Mouse (Mus musculus) right cerebral cortex, postnatal 10 days (tissue): Measurements from ENCODE around the gene Pts.

ENCODE experiments used
- DNase-seq, 2 experiments: peaks; one replicate each; pipeline ENCODE4 v3.0.0; 2021; ENCODE audit warnings: low spot score in 2 of 2

Pts gene

DNA sequence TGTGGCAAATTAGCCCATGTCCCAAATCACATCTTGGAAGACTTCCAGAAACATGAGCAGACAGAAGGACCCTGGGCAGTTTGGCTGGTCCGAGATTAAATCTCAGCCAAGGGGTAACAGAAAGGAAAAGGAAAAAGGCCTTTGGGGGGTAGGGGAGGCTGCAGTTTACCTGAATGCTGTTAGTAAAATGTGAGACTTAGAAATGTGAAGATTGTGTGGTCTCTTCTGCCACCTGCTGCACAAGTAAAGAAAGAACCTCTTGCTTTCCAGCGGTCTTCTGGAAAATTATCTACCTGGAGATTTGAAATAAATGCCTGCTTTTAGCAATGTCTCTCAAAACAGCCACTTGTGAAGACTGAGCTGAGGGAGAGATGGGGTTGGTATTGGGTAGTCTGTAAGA, 2.4 kb upstream of the Pts start:
- DNase-seq, result peak; percentile 54 to 63

DNA sequence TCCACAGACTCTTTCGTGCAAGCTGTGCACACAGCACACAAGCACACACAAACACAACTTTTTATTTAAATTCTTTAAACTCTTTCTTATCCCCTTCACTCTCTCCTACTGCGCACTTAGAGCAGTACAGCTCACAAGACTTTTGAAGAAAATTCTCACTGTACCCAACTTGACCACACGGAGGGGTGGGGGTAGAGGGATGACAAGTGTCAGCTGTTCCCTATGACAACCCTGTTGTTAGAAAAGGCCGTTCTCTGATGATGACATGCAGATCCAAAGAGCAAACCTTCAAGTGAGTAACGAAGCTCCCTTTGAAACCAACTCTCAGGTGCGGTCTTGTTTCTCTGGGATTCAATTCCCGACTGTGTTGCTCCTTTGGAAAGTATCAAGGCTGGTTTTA, 664 bp downstream of the Pts start:
- no peak for DNase-seq

DNA sequence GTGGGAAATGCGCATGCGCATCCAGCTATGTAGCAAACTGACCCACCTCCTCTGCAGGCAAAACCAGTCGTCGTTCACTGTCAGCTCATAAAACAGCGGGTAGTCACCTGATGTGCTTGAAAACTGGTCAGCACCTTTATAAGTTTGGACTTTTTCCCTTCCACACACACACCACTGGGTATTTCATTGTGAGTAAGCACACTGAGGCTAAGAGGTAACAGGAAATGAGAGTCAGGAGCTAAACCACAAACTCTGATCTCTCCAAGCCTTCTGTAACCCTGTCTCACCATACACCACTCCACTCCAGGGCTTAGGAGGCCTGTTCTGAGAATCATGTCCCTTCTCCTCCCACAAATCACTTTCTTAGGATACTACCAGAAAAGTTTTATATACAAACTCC, 2.9 kb downstream of the Pts start:
- no peak for DNase-seq

DNA sequence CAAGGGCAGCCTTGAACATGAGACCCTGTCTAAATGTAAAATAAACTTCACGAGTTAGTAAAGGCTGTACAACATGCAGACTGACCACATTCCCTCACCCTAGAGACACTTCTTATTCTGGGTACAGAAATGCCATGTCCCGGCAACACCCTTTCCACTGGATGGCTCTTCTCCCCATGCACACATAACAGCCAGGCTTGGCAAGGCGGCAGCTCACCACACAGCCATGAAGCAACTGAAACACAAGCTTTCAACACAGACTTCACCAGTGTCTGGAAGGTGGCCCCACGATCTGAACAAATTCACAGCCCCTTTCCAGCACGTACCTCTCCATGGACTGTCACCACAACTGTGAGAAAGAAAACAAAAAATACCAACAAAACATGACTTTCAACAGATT, 3.6 kb downstream of the Pts start:
- no peak for DNase-seq

DNA sequence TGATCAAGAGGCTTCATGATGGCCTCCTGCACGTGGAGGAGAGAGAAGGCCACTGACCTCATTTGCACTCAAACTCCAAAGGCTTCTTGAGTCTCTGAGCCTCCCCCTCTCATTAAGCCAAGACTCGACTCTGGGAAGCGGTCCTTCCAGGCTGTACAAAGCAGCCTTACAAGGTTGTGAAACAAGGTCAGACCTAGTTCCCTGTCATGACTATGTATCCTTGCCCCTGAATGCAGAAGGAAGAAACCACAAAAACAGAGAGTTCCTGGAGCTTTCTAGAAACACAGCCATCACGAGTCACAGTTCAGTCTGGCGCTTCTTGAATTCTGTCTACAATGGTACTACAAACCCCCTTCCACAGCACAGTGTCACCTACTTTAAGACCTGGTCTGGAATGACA, 6.0 kb downstream of the Pts start:
- no peak for DNase-seq

DNA sequence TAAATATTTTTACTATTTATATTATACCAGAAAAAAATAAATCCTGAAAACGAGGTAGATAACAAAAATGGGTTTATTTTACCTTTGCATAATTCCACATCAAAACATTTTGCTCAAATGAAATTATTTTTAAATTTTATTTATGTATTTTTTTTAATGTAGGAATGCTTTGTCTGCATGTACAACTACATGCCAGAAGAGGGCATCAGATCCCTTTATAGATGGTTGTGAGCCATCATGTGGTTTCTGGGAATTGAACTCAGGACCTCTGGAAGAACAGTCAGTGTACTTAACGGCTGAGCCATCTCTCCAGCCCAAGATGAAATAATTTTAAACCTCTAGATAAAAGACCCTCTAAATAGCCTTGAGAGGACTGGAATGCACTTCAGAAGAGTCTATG, 7.0 kb downstream of the Pts start:
- DNase-seq, result peak in 1 of 2 experiments; percentile 3

DNA sequence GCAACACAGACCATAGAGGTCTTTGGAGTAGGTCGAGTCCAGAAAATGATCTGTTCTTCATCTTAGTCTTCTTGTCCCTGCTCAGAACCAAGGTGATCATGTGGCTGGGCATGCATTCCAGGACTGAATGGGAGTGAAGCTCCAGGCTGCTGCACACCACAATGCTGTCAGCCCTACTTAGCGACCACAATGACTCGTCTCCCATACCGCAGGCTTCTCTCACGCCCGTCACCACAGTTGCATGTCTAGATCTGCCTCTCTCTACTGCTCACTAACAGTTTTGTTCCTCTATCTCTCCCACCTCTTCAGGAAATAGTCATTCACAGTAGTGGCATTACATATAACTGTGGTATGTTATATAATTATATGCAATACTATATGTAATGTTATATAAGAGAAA, 7.8 kb downstream of the Pts start:
- DNase-seq, result peak in 1 of 2 experiments; percentile 12

DNA sequence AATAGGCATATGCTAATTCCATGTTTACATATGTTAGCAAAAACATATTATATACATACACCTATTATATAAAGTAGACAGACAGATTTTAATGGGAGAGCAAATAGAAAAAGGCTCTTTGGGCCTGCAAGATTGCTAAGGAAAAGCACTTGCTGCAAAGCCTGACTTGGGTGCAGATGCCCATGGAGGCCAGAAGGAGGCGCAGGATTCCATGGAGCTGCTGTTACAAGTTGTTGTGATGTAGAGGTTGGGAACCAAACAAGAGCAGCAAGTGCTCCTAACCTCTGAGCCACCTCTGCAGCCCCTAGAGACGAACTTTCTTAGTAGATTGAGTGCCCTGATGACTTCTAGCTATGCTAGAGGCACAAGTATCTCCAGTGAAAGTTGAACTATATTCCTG, 9.7 kb downstream of the Pts start:
- peak in 1 of 2 experiments; percentile 19 for DNase-seq

DNA sequence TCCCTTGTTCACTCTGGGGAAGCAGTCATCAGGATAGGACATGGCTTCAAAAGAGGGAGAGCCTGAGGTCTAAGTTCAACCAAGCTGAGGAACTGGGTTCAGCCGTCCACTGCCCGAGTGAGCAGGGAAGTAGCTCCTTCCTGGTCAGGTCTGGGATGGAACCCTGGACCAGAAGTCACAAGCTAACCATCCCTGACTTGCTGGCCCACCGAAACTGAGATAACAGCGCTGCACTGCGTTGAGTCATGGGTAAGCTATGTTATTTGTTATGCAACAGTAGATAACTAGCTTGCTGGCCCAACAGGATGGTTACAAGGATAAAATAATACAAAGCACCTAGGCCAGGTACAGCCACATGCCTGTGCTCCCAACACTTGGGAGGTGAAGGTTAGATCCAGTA, 13.1 kb downstream of the Pts start:
- DNase-seq, result no peak

DNA sequence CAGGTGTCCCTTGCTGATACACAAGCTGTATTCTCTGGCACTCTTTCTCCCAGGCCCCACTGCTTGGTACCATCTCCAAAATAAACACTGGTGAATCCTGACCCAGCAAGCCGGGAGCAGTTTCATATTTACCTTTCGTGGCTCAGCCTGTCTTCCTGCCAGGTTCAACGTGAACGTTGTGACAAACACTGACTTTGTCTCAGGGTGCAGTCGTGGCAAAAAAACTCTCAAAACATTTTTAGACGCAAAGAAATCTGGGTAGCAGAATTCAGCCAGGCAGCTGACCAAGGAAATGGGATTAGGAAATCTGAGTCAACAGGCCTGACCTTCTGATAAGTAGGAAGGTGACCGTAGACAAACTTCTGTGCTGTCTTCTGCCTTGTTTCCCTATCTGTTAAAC, 21.0 kb downstream of the Pts start:
- no peak for DNase-seq

DNA sequence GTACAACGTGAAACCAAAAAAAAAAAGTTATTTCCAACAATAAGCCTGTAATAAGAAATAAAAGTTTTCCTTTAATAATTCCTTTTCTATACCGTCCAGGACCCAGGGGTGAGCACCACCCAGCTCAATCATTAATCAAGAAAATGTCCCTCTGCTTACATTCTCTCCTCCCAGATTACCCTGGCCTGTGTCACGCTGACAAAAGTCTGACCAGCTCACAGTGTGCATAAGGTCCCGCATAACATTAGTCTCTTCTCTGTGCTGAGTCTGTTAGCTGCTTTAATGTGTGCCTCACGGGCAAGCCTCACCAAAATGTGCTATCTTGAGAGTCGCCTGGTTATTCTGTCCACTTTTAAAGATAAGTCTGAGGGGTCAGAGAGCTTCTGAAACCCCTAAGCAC, 23.1 kb downstream of the Pts start:
- DNase-seq, result no peak

DNA sequence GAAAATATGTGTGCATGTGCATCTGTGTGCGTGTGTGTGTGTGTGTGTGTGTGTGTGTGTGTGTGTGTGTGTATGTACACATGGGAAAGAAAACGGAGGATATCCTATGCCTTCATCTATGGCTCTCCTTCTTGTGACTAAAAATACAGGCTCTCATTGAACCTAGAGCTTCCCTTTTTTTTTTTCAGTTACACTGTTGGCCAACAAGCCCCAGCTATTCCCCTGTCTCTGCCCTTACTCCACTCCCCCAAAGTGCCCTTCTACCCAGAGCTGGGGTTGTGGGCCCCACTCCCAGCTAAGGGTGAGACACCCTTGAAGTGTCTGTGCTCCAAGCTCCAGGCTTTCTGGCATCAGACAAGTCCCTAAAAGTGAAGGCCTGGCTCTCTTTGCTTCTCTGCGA, 25.6 kb downstream of the Pts start:
- no peak for DNase-seq

DNA sequence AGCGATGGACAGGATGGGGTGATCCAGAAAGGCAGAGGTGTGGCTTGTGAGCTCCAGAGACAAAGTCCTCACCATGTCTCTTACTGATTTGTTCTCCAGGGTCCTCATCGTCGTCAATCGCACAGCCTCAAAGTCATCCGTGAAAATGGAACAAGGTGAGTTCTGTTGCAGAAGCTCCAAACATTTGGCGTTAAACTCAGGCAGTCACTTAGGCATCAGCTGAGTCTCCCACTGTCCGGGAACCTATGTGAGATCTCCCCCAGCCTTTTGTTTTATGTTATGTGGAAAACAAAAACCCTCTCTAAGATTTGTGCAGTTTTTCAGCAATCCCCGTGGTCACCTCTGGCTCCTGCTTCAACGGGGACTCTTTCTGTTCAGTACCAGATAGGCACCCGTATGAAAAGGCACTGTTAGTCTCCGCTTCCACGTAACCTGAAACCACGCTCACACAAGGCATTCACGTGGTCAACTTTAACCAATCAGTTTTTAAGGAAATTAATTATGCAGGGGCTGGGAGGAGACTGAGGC, 27.5 kb downstream of the Pts start:
- no peak for DNase-seq

DNA sequence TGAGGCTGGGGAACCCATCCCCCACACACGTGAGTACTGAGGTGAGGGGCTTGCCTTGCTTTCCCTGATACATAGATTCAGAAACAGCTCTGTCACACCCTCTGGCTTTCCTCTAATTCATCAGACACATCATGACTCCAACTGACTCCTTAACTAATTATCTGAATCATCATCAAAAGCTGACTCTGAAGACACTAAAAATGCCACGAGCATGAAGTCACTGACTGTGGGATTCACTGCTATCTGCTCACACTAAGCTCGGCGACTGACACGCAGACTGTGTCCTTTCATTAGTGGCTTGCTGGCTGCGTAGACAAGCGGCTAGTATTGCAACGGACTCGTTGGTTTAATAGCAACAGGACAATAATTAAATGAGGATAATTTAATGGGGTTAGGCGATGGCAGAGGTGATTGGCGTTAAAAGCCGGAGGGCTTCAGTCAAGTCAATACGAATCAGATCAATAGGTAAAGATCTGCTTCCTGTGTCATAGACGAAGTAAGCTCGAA, 28.0 kb downstream of the Pts start:
- no peak for DNase-seq

DNA sequence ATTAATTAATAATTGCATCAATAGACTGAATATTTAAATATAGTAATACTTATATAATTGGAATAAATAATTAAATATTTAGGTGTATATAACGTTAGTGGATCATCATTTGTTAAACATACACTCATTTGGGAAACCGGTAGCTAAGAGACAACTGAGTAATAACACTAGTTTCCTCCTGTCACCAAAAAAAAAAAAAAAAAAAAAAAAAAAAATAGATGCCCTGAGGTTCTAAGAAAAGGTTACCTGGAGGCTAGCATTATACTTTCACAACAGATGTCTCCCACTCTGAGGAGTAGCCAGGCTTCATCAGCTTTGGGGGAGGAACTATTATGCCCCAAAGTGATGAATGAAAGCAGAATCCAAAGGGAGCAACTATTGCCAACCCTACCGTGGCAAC, 28.7 kb downstream of the Pts start:
- DNase-seq, result no peak

DNA sequence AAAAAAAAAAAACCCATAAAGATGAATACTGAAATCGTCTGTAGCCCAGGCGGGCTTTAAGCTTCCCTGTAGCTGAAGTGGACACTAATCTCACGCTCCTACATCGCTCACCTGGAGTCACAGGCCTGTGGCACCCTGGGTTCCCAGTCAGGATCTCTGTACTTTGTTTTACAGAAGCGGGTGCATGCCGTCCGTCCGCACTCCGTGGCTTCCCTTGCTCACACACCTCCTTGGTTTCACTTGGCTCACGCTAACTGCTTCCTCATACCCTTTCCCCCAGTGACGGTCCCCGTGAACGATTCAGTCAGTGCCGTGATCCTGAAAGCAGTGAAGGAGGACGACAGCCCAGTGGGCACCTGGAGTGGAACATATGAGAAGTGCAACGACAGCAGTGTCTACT, 29.7 kb downstream of the Pts start:
- no peak for DNase-seq

DNA sequence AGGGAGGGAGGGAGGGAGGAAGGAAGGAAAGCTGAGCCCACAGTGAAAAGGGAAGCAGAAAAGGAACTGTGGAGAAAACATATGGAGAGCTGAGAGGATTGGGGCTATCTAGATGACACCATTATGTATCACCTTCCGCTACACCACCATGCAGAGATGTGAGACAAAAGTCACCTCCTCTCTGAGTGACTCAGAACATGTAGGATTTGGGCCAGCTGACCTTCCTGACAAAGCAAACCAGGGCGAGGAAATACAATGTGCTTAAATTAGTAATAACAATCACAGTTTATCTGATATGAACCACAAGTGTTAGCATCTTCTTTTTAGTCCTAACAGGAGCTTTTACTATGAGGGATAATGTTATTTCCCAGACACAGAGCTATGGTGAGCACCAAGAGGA, 31.0 kb downstream of the Pts start:
- no peak for DNase-seq

DNA sequence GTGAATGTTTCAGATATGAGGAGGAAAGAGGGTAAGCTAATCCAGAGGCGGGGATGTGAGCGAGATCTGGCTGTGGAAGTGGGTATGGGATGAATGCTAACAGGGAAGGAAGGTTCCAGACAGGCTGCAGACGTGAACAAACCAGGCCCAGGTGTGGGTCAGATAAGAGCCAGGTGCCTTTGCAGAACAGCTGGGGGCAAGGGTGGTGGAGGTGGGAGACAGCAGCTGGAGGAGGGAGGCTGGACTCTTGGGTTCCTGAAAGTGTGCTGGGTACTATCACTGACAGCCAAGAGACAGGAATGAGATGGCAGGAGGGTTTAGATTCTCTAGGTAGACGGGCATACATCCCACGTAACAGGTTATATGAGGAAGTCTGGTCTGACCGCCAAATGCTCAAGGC, 31.4 kb downstream of the Pts start:
- DNase-seq, result no peak

DNA sequence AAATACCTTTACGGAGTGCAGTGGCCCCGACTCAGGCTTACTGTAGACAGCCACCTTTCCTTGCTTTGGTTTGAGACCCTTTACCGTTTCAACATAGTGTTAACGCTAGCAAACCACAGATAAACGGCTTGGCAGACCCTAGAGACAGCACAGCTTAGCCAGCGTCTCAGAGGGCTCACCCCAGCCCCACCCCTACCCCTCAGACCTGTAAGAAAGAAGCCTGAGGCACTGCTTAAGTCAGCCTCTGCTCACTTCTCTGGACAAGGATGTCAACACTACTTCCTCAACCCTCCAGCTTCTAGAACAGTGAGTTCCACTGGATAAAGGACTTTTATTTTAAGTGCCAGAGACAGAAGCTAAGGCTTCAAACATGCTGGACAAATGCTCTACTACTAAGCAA, 32.0 kb downstream of the Pts start:
- no peak for DNase-seq

DNA sequence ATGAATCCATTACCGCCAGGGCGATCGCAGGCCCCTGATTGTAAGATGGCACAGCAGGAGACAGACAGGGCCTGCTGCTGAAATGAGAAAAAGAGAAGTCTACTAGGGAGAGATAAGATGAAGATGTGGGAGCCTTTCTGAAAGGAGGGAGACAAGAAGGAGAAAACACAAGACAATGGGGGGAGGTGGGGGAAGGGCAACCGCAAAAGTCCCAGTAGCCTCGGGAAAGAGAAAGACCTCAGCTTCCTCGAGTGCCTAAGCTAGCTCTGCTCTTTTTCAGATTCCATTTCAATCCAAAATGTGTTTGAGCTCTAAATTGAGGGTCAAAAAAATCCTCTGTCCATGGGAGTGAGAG, 32.4 kb downstream of the Pts start:
- DNase-seq, result no peak

DNA sequence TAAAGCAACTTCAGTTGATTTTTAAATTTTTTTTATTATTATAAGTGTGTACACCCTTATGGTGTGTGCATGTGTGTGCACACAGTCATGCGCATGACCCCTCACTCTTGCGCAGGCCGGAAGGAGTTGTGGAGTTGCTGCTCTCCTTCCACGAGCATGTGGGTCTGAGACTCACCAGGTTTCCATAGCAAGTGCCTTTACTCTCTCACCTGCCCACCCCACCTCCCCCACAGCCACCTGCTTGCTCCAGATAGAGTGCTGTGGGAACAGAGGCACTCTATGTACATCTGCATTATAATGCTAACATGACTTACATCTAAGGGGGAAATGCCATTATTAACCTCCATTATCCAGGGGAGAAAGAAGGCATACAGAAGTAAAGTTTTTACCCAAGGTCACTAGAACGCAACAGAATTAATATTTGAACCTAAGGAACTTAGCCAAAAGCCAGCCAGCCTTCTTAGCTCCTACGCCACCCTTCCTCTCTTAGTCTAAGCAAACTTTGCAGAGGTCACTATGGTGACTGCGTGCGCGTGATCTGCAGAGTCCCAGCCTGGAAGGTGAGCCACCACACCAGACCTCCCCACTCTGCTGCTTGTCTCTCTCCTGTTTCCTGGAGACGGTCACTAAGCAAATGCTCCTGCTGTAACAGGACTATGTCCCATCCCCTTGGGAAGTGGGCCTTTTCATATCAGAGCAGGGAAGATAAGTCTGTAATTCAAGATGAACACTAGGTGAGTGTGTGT, 32.9 kb downstream of the Pts start:
- DNase-seq, result no peak

DNA sequence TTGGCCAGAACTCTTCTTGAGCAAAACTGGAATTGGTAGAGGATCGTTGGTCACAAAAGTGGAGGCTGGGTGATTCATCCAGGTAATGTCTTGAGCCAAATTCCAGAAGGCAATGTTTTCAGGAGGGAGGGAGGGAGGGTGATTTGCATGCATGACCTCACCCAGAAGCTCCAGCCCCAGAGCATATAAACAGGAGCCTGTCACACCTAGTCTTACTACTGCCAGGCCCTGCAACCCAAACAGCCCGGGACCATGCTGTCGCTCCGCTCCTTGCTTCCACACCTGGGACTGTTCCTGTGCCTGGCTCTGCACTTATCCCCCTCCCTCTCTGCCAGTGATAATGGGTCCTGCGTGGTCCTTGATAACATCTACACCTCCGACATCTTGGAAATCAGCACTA, 34.2 kb downstream of the Pts start, which contains the start of gene Plet1:
TSS of gene Plet1 (plus strand) at position 215 of the 400 bp plus-strand sequence.
- DNase-seq, result no peak

DNA sequence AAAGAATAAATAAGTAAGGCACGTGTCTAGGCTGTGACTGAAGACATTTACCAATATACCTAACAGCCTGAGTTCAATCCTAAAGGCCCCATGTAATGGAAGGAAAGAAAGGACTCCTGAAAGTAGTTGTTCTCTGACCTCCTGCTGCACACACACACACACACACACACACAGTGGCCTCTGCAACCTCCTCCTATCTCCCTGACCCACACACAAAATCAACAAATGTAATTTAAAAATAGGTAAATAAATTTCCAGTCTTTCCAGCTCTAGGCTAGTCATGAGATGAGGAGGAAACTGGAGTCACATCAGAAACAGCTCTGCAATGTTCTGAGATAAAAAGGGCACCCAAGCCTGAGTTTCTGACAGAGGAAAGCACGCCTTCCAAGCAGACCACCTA, 34.7 kb downstream of the Pts start:
- no peak for DNase-seq

DNA sequence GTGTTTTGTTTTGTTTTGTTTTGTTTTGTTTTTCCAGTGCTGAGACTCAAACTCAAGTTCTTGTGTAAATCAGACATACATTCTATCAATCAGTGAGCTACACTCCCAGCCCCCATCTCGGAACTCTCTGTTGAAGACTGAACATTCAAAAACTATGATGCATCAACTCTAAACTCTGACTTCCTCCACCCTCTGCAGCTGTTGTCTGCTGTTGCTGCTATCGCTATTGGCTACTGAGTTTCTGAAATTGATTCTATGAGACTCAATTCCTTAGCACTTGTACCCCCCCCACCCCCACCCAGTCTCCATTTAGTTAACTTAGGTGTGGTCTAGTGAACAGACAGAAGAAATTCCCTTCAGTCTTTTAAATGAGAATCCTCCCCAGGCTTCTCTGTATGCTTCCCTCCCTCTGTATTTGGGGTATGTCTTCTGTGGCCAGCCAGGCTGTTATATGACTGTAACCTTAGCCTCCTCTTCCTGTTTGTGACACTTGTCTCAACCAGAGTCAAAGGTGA, 36.9 kb downstream of the Pts start:
- DNase-seq, result no peak
